Comparison of ENCODE assay signal across 8 mouse cellular contexts in the genomic region with DNA sequence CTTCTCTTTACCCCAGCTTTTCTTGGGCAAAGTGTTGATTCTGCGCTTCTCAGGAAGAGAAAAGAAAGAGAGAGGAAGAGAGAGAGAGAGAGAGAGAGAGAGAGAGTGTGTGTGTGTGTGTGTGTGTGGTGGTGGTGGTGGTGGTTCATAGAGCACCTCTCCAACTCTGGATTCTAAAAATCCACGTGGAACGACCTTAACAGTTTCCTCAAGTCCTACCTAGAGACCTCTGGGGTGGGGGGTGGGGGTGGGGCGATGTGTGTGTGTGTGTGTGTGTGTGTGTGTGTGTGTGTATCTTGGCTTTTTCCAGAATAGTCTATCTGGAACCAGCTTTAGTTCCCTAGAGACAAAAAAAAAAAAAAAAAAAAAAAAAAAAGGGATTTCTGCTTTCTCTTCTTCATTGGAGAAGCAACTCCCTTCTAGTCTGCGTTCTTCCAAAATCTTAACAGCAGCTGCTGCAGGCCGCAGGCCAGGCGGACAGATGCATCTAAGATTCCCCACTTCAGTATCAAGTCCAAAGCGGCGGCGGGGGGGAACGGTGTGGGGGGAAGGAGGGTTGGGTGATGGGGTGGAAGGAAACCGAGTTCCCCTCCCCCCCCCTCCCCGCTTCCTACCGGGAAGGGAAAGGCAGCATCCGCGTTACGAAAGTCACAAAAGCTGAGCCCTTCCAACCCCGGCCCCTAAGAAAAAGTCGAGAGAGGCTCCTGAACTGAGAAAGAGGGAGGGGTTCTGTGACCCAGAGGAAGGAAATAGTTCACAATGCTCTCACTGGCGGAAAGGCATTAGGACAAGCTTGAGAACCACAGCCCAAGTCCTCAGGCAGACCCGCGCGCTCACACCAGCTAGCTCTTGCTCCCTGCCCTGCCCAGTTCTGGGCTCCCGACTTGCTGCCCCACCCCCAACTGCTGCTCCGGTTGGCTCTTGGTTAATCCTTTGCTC. TPM values are rescaled to one million over a fixed set of nuclear protein-coding genes. Genes with fewer than 3 reads are reported as not detected.
DNase-seq lines count a peak whose midpoint lies in the region; ATAC-seq and TF ChIP-seq lines count a peak whose summit lies in the region.

No protein-coding gene starts in this region.

- H3K27me3 ChIP-seq in forebrain, embryonic 16.5 days (replicated peaks; ENCODE audit: control insufficient read depth, insufficient read depth, low read length) = no peaks in the 10 kb centered on the region; the same call in 1 of the 2 replicates
- no peaks in the 10 kb centered on the region for H3K27me3 ChIP-seq in limb, embryonic 10.5 days (ENCODE audit: low read depth, poor library complexity, severe bottlenecking)
- H3K27me3 ChIP-seq in midbrain, embryonic 12.5 days = peaks cover 16% of the 10 kb centered on the region; the same call in 1 of the 2 replicates
- peaks cover 2% of the 10 kb centered on the region; the same call in 1 of the 2 replicates for H3K27me3 ChIP-seq in testis, adult 2 months (ENCODE audit: control insufficient read depth, insufficient read depth, low read length)

- H3K9me3 ChIP-seq in ES-E14 (ENCODE audit: control insufficient read depth, insufficient read depth, low read depth, low read length) = no peaks in the 10 kb centered on the region
- H3K9me3 ChIP-seq in forebrain, embryonic 16.5 days (ENCODE audit: control insufficient read depth, low read length) = no peaks in the 10 kb centered on the region
- no peaks in the 10 kb centered on the region for H3K9me3 ChIP-seq in limb, embryonic 10.5 days (replicated peaks)
- H3K9me3 ChIP-seq in midbrain, embryonic 12.5 days = no peaks in the 10 kb centered on the region

- no peak for DNase-seq in ES-E14 (ENCODE audit: low read depth, low spot score)
- peak; percentile 57 for DNase-seq in brain, adult 2 months (ENCODE audit: low read depth, low spot score)
- peak; percentile 79 for DNase-seq in limb, embryonic 10.5 days (ENCODE audit: low spot score)
- no peak for DNase-seq in thymus, postnatal 0 days (ENCODE audit: low spot score)

- no peaks in the 10 kb centered on the region for H3K36me3 ChIP-seq in ES-E14 (ENCODE audit: control insufficient read depth, insufficient read depth, low read length, poor library complexity, severe bottlenecking)
- no peaks in the 10 kb centered on the region for H3K36me3 ChIP-seq in forebrain, embryonic 16.5 days (ENCODE audit: control insufficient read depth, insufficient read depth)
- peaks cover 14% of the 10 kb centered on the region for H3K36me3 ChIP-seq in limb, embryonic 10.5 days
- no peaks in the 10 kb centered on the region; the same call in none of the 2 replicates for H3K36me3 ChIP-seq in midbrain, embryonic 12.5 days
- H3K36me3 ChIP-seq in testis, adult 2 months (ENCODE audit: control insufficient read depth, insufficient read depth, low read length) = no peaks in the 10 kb centered on the region

- 1% methylated on average over 24 of the region's 25 CpGs for WGBS in forebrain, embryonic 16.5 days
- WGBS in limb, embryonic 10.5 days = 2% methylated on average over 25 of the region's 25 CpGs
- 2% methylated on average over 23 of the region's 25 CpGs for WGBS in midbrain, embryonic 12.5 days

- peaks cover 0 to 1% of the 10 kb centered on the region in 2 experiments; a peak in 1 of 4 replicates for H3K4me1 ChIP-seq in ES-E14 (ENCODE audit: control insufficient read depth in 2 of 2, insufficient read depth in 2 of 2, low read length in 2 of 2, poor library complexity in 1 of 2)
- H3K4me1 ChIP-seq in forebrain, embryonic 16.5 days (replicated peaks; ENCODE audit: control insufficient read depth, insufficient read depth, low read length) = peaks cover 29% of the 10 kb centered on the region
- H3K4me1 ChIP-seq in limb, embryonic 10.5 days = peaks cover 32% of the 10 kb centered on the region
- H3K4me1 ChIP-seq in midbrain, embryonic 12.5 days = 0 out of 2 replicates have a peak, but pooled peaks cover 8% of the 10 kb centered on the region
- peaks cover 21% of the 10 kb centered on the region for H3K4me1 ChIP-seq in testis, adult 2 months (ENCODE audit: control insufficient read depth, insufficient read depth, low read length)

- no peak for ATAC-seq in forebrain, embryonic 16.5 days
- ATAC-seq in hematopoietic stem cell, adult 5-6 weeks (replicated peaks in 1 of 2; ENCODE audit: insufficient read depth in 1 of 2, low FRiP score in 2 of 2, low TSS enrichment in 1 of 2, low read depth in 1 of 2, poor library complexity in 2 of 2, severe bottlenecking in 2 of 2) = peak; percentile 12 to 14; a peak in 1 of 4 replicates
- peak; percentile 17; the same call in 1 of the 2 replicates for ATAC-seq in midbrain, embryonic 12.5 days (ENCODE audit: low FRiP score, low read depth)

- H3K4me2 ChIP-seq in forebrain, embryonic 16.5 days (ENCODE audit: low read length) = peak overlapping the region; percentile 85
- H3K4me2 ChIP-seq in midbrain, embryonic 12.5 days (replicated peaks) = peak overlapping the region; percentile 79

- no peak overlapping the region for H3K27ac ChIP-seq in ES-E14 (ENCODE audit: insufficient read depth, low read depth, low read length, poor library complexity, severe bottlenecking)
- H3K27ac ChIP-seq in forebrain, embryonic 16.5 days (ENCODE audit: low read length) = peak overlapping the region; percentile 34
- peak overlapping the region; percentile 95 for H3K27ac ChIP-seq in limb, embryonic 10.5 days
- H3K27ac ChIP-seq in midbrain, embryonic 12.5 days (replicated peaks) = peak overlapping the region; percentile 70
- peak overlapping the region; percentile 75 for H3K27ac ChIP-seq in testis, adult 2 months (ENCODE audit: control insufficient read depth, insufficient read depth, low read depth, low read length)

- in situ Hi-C loops in ES-E14 (cut with MboI; ENCODE audit: low sequenced_read_pairs in 2 of 2, unreplicated experiment in 2 of 2) = loop anchor here (10.0 to 25.0 kb wide), 3 partner anchors 611 to 1433 kb away; no protein-coding TSS in a partner anchor

- 0 out of 2 replicates have a peak overlapping the region, but pooled peaks have one; percentile 14 for H3K9ac ChIP-seq in ES-E14 (ENCODE audit: insufficient read depth, low read depth, low read length, poor library complexity, severe bottlenecking)
- H3K9ac ChIP-seq in forebrain, embryonic 16.5 days (replicated peaks; ENCODE audit: low read depth, low read length) = peak overlapping the region; percentile 68
- H3K9ac ChIP-seq in midbrain, embryonic 12.5 days (replicated peaks) = peak overlapping the region; percentile 60

- TF ChIP-seq POLR2A in testis, adult 2 months (IDR thresholded peaks at IDR 0.05; ENCODE audit: control insufficient read depth, low read depth, low read length) = 0 out of 2 replicates have a peak, but pooled peaks have one; percentile 22

- no peak for TF ChIP-seq CTCF in testis, adult 2 months (IDR thresholded peaks at IDR 0.05; ENCODE audit: control insufficient read depth, insufficient read depth, insufficient replicate concordance, low read depth, low read length)

- peak overlapping the region; percentile 69 to 84 for H3K4me3 ChIP-seq in ES-E14 (ENCODE audit: insufficient read depth in 1 of 2, low read depth in 1 of 2, low read length in 2 of 2, poor library complexity in 1 of 2, severe bottlenecking in 1 of 2)
- H3K4me3 ChIP-seq in forebrain, embryonic 16.5 days (replicated peaks; ENCODE audit: low read length) = peak overlapping the region; percentile 62
- H3K4me3 ChIP-seq in limb, embryonic 10.5 days = peak overlapping the region; percentile 73
- peak overlapping the region; percentile 60 for H3K4me3 ChIP-seq in midbrain, embryonic 12.5 days
- H3K4me3 ChIP-seq in testis, adult 2 months (ENCODE audit: control insufficient read depth, low read depth, low read length) = peak overlapping the region; percentile 57

TF ChIP-seq in ES-E14, 5 proteins besides CTCF, POLR2A, EP300 and RAD21:
- TF ChIP-seq MAFK (IDR thresholded peaks at IDR 0.05; ENCODE audit: insufficient read depth, low read depth, low read length) = no peak
- TF ChIP-seq ZC3H11A (IDR thresholded peaks at IDR 0.05; ENCODE audit: borderline replicate concordance, low read depth, low read length) = no peak
- 0 out of 2 replicates have a peak, but pooled peaks have one; percentile 52 for TF ChIP-seq ZNF384 (IDR thresholded peaks at IDR 0.05; ENCODE audit: low read depth, low read length)
- no peak for TF ChIP-seq HCFC1 (IDR thresholded peaks at IDR 0.05; ENCODE audit: borderline replicate concordance, insufficient read depth, low read length)
- no peak for TF ChIP-seq CHD2 (IDR thresholded peaks at IDR 0.05; ENCODE audit: low read depth, low read length)

RNA-seq across cellular contexts. Expression of a gene that starts 1.0 kb away (rescaled TPM):
- 7.6 and 8.3 TPM in 2 replicates for total RNA-seq in ES-E14 (2012; rRNA removed)
- 10.1 and 11.3 TPM in 2 replicates for polyA plus RNA-seq in forebrain, embryonic 16.5 days (2015; fragmentation: Nextera tagmentation; extraction: Ambion mirVana)
- total RNA-seq in hematopoietic stem cell, adult 5-6 weeks (2017) = 0.69 and 1.7 TPM in 2 replicates
- polyA plus RNA-seq in limb, embryonic 10.5 days (2016; fragmentation: Nextera tagmentation; extraction: Ambion mirVana) = 24.7 and 26.8 TPM in 2 replicates
- 8.6 and 9.2 TPM in 2 replicates for polyA plus RNA-seq in midbrain, embryonic 12.5 days (2016; fragmentation: Nextera tagmentation; extraction: Ambion mirVana)
- polyA plus RNA-seq in testis, adult 2 months (2012; rRNA removed) = 0.93 and 2.8 TPM in 2 replicates
- 2.3 and 3.2 TPM in 2 replicates for polyA plus RNA-seq in thymus, postnatal 0 days (2015; fragmentation: Nextera tagmentation; extraction: Ambion mirVana)

Comparison
In these comparisons a context has a peak if more than half of its experiments do, and no peak if none do; other contexts are left out.
1. DNase-seq: peak in brain, adult 2 months (single experiment) and limb, embryonic 10.5 days (single experiment); none in ES-E14 (single experiment) and thymus, postnatal 0 days (single experiment).
2. H3K9ac ChIP-seq: peak in every context shown above with its lines; median percentile 68 in forebrain, embryonic 16.5 days; 60 in midbrain, embryonic 12.5 days; 14 in ES-E14.
3. Peak in every context shown above with its lines, with median percentiles within 50 percentile points of each other: H3K4me3 ChIP-seq.